Mouse (Mus musculus): ENCODE measurements around the gene Cldn34c4.

Gene Cldn34c4

GRCm38 (mm10) chrX:127736454-127736853, at the start of gene Cldn34c4:
Cldn34c4 (minus strand) TSS chrX:127736554.
- no peak for DNase-seq

DNA sequence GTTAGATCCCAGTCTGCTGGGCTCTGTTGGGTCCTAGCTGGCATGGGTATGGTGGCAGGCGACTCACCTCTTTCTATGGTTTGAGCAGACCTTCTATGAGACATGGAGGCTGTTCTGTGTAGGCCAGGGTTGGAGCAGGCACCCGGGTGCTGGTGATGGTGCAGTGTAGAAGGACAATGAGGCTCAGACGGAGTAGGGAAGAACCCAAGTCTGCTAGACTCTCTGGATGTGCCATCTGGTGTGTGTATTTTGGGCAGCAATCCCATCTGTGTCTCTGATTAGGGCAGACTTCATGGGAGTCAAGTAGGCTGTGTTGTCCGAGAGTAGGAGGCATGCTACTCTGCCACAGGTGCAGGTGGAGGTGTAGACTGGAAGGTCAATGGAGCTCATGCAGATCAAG, 10.7 kb upstream of the Cldn34c4 start:
- DNase-seq: peak; percentile 18

Data from layer of hippocampus, adult 9-11 months (tissue).